Mouse (Mus musculus): ENCODE measurements at regions not wholly inside any gene's neighbourhood (a gene's known extent, or its start where the extent isn't known, plus 50 kb on each side); places are given as distances from the start of the nearest gene placed in this dataset.
A peak's percentile ranks its signal among the peaks of the same experiment; 100 is the strongest.

DNA sequence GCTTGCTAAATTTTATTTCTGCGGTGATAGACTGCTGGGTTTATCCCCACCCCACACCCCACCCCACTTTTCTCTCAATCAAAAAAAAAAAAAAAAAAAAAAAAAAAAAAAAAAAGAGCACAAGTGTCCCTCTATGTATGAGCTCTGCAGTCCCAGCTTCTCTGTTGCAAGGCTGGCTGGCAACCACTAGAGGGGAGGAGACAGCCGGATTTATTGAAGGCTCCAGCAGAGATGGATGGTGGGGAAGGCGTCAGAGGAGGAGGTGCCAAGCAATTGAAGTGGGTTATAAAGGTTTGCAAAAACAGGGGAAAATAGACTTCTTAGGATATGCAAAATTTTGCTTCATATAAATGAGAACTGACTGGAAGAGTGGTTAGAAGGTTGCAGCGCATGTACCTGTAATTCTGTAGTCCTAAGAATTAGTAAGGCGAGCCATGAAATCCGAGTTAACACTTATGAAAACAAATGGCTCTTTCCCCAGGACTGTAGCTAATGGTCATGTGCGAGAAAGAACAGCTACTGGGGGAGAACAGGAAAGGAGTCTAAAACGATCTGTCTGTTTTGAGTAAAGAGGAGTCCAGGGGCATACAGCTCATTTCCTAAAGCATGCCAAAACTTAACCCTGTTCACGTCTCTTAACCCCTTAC is 885.1 kb upstream of the Pou3f3 start:
- peak; percentile 58 for DNase-seq

DNA sequence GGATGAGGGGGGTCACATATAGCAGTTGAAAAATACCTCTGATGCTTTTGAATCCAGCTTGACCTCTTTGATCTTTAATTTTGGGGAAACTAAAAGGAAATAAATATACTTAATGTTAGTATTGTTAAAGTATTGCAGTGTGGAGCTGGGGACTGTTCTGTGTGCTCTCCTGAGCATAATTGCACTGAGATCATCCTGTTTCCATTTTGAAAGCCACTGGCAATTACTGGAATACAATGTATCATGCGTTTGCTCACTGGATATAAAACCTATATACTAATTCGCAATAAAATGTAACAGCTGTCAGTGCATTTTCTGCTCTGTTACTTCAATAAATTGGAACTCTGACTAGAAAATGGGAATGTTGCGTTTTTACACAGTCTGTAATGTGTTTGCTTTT is 884.4 kb upstream of the Pou3f3 start:
- no peak for DNase-seq

DNA sequence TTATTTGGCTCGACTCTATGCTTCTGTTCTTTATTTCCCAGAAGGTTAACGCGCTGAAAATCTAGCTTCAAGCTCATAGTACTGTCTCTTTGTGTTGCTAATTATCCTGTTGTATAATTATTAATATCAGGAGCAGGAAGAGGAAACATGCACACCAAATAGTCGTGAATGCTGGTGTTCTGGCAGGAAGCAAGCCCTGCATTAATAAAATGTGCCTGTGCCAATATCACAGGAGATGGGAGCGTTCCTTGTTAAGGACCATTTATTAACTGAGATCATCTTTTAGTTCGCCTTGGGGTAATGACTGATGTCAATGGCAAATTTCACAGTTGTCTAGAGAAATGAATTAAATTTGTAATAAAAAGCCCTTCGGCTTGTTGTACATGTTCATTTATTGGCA is 883.5 kb upstream of the Pou3f3 start:
- no peak for DNase-seq

DNA sequence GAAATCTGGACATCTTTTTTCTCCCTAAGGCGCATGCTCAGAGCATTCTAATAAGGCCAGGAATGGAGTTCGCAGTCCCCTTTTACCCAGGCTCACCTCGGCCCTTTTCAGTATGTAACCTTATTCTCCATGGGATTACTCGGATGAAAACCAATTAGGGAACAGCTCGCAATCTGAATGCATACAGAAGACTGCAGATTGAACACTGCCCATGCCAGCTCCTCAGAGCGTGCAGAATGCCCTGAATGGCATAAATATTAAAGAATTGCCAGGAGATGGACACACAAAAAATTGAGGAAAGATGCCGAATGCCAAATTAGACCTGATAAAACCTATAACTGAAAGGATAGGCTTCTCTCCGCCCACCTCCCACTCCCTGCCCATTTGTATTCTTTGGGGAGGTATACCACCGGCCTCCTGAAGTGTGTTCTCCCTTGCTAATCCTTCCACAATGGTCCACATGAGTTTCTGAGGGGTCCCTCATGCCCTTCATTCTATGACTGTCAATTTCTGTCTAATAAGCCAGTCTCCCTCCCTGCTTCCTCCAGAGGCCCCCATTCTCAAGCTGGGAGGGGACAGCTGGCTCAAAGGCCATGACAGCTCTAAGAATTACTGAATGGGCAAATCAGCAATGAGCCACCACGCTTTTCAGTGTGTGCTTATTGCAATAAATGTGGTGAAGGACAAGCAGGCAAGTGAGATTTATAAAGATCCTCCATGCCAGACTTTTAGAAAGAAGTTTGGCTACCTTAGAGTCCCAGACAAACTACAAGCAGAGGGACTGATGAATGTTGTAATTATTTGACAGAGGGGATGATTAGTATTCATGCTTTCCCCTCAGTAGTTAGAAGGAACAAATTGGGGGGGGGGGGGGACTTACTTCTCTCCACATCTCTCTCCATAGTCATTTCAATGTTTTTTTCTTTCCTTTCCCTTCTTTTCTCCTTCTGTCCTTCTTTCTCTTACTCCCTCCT is 881.2 kb upstream of the Pou3f3 start:
- DNase-seq: no peak

DNA sequence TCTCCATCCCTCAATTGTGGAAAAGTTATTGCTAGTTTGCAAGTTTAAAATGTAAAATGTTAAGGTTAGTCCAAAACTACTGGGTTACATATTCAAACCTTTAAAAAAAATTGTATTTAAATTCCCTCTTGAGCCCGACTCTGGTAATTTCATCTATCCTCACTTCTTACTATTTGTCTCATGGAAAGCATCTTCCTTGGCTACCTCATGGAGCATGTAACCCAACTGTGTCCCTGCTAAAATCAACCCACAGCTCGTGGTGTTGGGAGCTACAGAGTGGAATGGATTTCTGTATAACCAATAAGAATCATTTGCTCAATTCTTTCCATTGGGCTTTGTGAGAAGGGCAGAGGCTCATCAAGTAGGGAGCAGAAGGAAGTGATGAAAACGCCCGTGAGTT is 880.5 kb upstream of the Pou3f3 start:
- DNase-seq: no peak

DNA sequence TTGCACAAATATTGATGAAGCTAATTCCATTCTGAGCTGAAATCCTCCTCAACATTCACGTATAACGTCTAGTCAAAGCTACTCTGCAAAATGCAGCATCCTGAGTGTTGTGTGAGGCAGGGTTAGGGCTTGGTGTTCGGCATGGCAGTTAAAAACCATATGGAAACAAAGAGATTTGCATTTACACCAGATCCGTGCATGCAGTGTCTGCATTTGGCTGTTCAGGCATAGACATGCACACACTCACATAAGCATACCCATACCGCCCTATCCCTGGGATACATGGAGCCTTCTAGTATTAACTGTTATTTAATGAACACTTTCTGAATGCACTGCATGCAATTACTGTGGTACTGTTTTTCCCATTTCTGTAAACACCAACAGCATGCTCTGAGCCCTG is 872.8 kb upstream of the Pou3f3 start:
- DNase-seq: no peak

DNA sequence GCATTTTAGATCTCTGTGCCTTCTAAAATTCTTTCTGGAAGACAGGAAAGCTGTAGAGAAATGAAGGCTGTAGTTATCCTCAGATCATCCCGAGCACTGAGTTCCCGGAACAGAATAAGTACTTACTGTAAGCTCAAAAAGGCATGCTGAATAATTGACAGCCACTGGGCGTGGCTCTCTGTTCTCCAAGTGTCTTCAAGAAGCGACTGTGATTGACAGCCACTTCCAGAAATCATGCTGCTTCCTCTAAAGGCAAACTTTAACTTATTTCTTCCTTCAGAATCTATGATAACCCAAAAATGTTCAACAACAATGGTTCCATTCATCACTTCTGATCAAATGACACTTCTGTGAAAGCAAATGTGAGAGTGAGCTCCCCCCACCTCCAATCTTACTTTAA is 870.3 kb upstream of the Pou3f3 start:
- DNase-seq: no peak

DNA sequence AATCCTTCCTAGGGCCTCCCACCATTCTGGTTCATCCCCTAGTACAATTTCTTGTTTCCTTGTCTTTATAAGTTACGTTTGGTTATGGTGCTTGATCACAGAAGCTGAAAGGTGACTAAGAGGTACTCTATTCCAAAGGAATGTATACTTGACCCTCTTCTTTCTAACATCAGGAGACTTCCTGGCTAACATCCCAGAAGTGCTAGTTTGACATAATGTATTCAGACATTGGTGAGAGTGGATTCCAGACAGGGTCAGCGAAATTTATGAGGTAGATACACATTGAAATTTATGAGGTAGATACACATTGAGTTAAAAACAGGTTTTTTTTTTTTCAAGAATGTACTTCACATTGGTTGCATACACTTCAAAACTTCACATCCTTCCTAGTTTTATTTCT is 863.9 kb upstream of the Pou3f3 start:
- DNase-seq: no peak
